Mouse (Mus musculus): Measurements from ENCODE around the gene Ppa1. TPM values are rescaled to one million over a fixed set of nuclear protein-coding genes. Genes with fewer than 3 reads are reported as not detected.

Ppa1 gene
- polyA plus RNA-seq (2014; fragmentation: Illumina TruSeq; extraction: RNeasy Lipid Tissue Mini Kit (QIAGEN cat#74804); ENCODE audit: low read depth, low replicate concordance) = 27.5 TPM

DNA sequence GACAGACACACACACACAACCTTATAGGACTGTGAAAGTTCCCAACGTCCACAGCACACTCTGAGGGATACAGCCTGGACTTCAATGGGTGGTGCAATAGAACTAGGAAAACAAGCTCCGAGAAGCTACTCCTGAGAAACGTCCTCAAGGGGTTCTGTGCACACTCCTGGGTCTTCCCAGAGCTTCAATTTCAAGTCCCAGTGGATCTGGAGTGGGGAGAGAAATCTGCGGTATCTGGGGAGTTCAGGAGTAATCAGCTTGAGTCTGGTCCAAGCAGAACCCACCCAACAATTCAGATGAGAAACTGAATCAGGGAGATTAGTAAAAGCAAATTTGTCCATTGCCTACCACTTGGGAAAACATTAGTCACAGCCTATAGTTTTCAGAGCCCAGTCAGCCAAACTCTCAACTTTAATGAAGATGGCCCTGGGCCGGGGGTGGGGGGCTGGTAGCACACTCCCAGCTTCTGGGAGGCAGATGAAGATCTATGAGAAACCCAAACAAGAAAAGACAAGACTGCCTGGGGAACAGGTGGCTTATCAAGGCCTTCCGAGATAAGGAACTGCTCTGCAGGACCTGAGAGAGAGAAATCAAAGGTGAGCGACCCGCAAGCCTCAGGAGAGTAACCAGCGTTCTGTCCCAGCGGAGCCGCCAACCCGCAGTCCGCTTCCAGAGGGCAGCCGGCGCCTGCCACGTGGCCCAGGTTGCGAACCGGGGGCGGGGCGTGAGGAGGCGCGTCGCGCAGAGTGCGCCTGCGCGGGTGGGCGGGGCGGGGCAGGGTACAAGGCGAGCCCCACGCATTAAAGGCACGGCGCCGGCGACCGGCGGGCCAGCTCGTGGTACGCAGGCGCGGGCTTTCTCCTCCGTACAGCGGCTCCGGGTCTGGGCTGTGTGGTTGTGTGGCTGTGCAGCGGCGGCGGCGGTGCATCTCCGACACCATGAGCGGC lies at the start of gene Ppa1:
Gene Ppa1 (plus strand): TSS at position 763 of the 947 bp plus-strand sequence.

DNA sequence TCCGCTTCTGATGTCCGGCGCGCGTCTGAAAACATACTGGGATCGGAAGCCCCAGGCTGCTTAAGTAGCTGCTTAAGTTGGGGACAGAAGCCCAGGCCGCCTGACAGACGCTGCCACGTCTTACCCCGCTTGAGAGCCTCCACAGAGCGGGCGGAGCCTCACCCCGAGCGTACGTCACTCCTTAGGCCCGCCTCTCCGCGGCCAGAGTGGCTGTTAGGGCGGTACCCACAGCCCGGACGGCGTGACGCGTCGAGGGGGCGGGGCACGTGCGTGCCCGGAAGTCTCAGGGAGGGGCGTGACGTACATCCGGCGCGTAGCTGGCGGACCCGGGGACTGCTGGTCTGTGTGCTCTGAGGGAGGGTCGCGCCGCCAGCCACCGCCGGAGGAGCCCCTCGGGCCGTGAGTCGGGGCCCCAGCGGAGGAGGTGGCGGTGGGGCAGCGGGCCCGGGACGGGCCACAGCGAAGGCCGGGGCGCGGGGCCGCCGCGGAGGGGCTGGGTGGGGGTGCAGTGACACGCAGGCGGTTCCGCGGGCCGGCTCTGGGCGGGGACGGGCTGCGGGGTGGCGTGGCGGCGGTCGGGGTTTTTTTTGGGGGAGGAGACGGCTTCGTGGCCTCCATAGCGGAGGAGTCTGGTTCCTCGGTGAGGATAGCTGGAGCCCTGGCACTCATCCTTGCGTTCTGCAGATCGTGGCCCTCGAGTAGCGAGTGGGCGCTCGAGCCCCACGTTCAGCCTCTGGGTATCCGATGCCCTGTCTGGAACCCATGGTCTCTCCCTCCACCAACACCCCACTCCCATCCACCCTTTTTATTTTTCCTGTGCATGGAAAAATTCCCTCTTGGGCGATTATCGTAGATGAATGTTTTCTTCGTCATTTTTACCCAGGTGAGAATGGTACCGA lies 31.9 kb downstream of the Ppa1 start, which contains the start of gene Sar1a:
Gene Sar1a (plus strand): TSS at position 285 of the 899 bp plus-strand sequence.

DNA sequence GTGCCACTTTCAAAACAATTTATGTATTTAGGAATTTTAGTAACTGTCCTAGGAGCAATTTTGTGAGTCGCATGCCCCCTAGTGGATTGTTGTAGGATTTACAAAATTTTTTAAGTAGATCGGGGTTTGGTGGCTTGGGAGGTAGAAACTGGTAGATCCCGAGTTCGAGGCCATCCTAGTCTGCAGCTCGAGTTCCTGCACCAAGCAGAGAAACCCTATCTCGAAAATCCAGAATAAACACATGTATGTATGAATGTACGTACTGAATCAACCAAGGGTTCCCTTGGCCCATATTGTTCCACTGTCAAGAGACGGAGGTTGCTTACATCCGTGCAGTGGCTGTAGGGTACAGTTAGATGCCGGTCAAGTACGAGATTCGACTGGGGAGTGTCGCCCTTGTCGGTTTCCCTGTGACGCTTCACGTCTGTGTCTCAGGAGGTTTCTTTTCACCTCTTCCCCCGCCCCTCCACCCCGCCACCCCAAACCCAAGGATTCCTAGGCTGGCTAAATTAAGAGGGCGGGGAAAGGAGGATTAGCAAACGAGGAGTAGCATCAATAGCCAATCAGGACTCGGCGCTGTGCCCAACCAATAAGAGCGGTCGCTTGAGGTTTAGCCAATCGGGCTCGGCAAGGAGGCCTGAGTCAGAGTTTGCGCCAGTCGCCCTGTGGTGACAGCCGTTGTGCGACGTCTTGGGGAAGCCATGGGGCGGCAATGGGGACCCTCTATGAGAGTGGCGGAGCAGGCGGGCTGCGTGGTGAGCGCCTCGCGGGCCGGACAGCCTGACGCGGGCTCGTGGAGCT lies 46.7 kb downstream of the Ppa1 start, which contains the start of gene Tysnd1:
Gene Tysnd1 (plus strand): TSS at position 645 of the 801 bp plus-strand sequence.

DNA sequence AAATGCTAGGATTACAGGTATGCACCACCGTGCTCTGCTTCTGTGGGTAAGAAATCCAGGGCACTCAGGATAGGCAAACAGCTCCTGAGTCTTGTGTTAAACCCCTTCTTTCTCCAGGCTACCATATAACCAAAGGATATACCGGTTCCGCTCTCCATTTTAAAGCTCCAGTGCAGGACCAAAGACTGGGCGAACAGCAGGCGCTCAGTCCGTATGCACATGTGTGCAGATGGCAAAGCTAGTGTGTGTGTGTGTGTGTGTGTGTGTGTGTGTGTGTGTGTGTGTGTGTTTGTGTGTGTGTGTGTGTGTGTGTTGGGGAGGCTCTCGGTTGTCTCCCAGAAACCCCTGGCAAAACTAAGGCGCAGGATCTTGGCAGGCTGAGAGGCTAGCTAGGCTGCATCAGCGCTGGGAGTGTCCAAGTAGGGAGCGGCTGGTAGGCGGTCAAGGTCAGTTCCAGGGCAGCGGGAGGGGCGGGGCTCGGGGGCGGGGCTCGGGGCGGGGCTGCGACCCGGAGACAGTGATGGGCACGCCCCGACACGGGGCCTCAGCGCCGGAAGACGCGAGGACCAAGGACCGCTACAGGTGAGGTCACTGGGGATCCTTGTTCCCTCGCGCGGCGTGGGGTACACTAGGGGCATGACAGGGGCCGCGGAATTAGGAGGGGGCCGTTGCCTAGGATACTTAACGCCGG lies 66.6 kb downstream of the Ppa1 start, which contains the start of gene Aifm2:
Gene Aifm2 (plus strand): TSS at position 493 of the 691 bp plus-strand sequence.

Other genes with a start within 250 kb of the Ppa1 start
- gene Nodal, start 230.6 kb upstream of the Ppa1 start, polyA plus RNA-seq (2014; fragmentation: Illumina TruSeq; extraction: RNeasy Lipid Tissue Mini Kit (QIAGEN cat#74804); ENCODE audit: low read depth, low replicate concordance) = not detected
- gene Eif4ebp2, start 195.9 kb upstream of the Ppa1 start, polyA plus RNA-seq (2014; fragmentation: Illumina TruSeq; extraction: RNeasy Lipid Tissue Mini Kit (QIAGEN cat#74804); ENCODE audit: low read depth, low replicate concordance) = 8.2 TPM
- gene Lrrc20, start 172.8 kb upstream of the Ppa1 start, polyA plus RNA-seq (2014; fragmentation: Illumina TruSeq; extraction: RNeasy Lipid Tissue Mini Kit (QIAGEN cat#74804); ENCODE audit: low read depth, low replicate concordance) = 1.1 TPM
- gene Npffr1, start 53.1 kb upstream of the Ppa1 start, polyA plus RNA-seq (2014; fragmentation: Illumina TruSeq; extraction: RNeasy Lipid Tissue Mini Kit (QIAGEN cat#74804); ENCODE audit: low read depth, low replicate concordance) = not detected
- gene Sar1a, start 31.7 kb downstream of the Ppa1 start, polyA plus RNA-seq (2014; fragmentation: Illumina TruSeq; extraction: RNeasy Lipid Tissue Mini Kit (QIAGEN cat#74804); ENCODE audit: low read depth, low replicate concordance) = 241 TPM
- gene Tysnd1, start 47.0 kb downstream of the Ppa1 start, polyA plus RNA-seq (2014; fragmentation: Illumina TruSeq; extraction: RNeasy Lipid Tissue Mini Kit (QIAGEN cat#74804); ENCODE audit: low read depth, low replicate concordance) = 0.91 TPM
- gene Aifm2, start 66.7 kb downstream of the Ppa1 start, polyA plus RNA-seq (2014; fragmentation: Illumina TruSeq; extraction: RNeasy Lipid Tissue Mini Kit (QIAGEN cat#74804); ENCODE audit: low read depth, low replicate concordance) = 4.2 TPM
- 3.8 TPM for gene H2afy2, start 135.6 kb downstream of the Ppa1 start, polyA plus RNA-seq (2014; fragmentation: Illumina TruSeq; extraction: RNeasy Lipid Tissue Mini Kit (QIAGEN cat#74804); ENCODE audit: low read depth, low replicate concordance)